Mouse (Mus musculus) heart, adult 2 months (tissue): ENCODE measurements around the gene Syt14. TPM values are rescaled to one million over a fixed set of nuclear protein-coding genes. Genes with fewer than 3 reads are reported as not detected.

Experiments
- DNase-seq, 2 experiments: peaks; one replicate each; pipeline ENCODE4 v3.0.0; 2021
- H3K27ac ChIP-seq: fragments of 200-600 bp; 2 replicates; pipeline ENCODE4 v1.8.1; 2022
- H3K27me3 ChIP-seq: fragments of 200-500 bp; 2 replicates; pipeline ENCODE4 v1.6.1; 2012; ENCODE audit warnings: mild to moderate bottlenecking, low read length, inconsistent platforms, mixed read lengths; ENCODE audit not compliant: control insufficient read depth, insufficient read depth
- H3K36me3 ChIP-seq: fragments of 200-500 bp; 2 replicates; pipeline ENCODE4 v1.6.1; 2012; ENCODE audit warnings: low read length, inconsistent platforms; ENCODE audit not compliant: control insufficient read depth, insufficient read depth
- H3K4me1 ChIP-seq: fragments of 200-500 bp; 2 replicates; pipeline ENCODE4 v1.6.1; 2011; ENCODE audit warnings: low read length; ENCODE audit not compliant: control insufficient read depth, insufficient read depth
- H3K4me3 ChIP-seq: fragments of 200-600 bp; 2 replicates; pipeline ENCODE4 v1.8.1; 2022
- H3K79me2 ChIP-seq: fragments of 200-500 bp; replicated peaks from 2 replicates; pipeline ENCODE4 v1.6.1; 2012; ENCODE audit warnings: mild to moderate bottlenecking, inconsistent platforms, low read length, moderate library complexity, mixed read lengths; ENCODE audit not compliant: control insufficient read depth, insufficient read depth
- H3K9ac ChIP-seq: fragments of 200-500 bp; 2 replicates; pipeline ENCODE4 v1.6.1; 2012; ENCODE audit warnings: low read depth, mild to moderate bottlenecking, control low read depth, inconsistent platforms, low read length, mixed read lengths
- CTCF ChIP-seq: fragments of 200-600 bp; IDR thresholded peaks from 2 replicates; pipeline ENCODE4 v1.8.1; 2022; ENCODE audit warnings: antibody characterized with exemption, mild to moderate bottlenecking, moderate library complexity
- EP300 ChIP-seq: fragments of 200-500 bp; IDR thresholded peaks from 2 replicates; pipeline ENCODE4 v1.6.1; 2011; ENCODE audit warnings: low read depth, low read length, control low read depth; ENCODE audit not compliant: insufficient read depth
- POLR2A ChIP-seq: fragments of 200-500 bp; IDR thresholded peaks from 2 replicates; pipeline ENCODE4 v1.6.1; 2011; ENCODE audit warnings: mild to moderate bottlenecking, low read depth, low read length, control low read depth; ENCODE audit not compliant: insufficient read depth
- WGBS: fragments of 180-500 bp; shearing (Covaris S2); methylation state at CpG from one replicate; pipeline ENCODE4 v1.1.7; 2018; 5-methylcytosine and 5-hydroxymethylcytosine counted together
- intact Hi-C: fragments of 180-260 bp; cut with DNase I; formaldehyde crosslinking; loops from one replicate; pipeline ENCODE4 v1.15.1; 2025
- polyA plus RNA-seq: library from polyadenylated mRNA; depleted of rRNA; stranded (reverse); fragments of >200 nt; gene quantifications from 2 replicates; pipeline ENCODE4 v1.2.3, GENCODE M21; 2012
- total RNA-seq, 2 experiments: library from RNA; stranded (reverse); gene quantifications; 2 replicates each; pipeline ENCODE4 v1.2.3; 2021

Syt14 gene
- total and polyA plus RNA-seq, 3 experiments: 0.02 to 0.41 (median 0.34) TPM

DNA sequence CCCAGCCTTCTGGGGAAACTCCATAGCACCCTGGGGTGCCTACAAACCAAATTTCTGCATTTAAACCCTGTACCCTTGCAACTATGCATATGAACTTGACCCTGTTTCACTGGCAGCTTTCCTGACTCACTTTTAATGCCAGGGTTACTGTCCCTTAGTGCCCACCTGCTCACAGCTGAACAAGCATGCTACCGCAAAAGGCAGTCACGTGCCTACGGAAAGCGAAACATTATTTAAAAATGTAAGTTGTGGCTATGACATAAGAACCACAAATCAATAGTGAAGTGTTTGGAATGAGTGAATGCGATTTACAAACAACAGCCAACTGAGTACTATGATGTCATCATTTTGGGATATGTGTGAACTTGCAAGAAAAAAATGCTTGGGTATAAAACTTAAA is 178.0 kb downstream of the Syt14 start:
- no peaks in the 10 kb centered on the region for H3K27me3 ChIP-seq
- peaks cover 2% of the 10 kb centered on the region for H3K4me1 ChIP-seq
- no peak for DNase-seq
- no peaks in the 10 kb centered on the region for H3K79me2 ChIP-seq
- H3K36me3 ChIP-seq: no peaks in the 10 kb centered on the region
- intact Hi-C loops: no loop called here
- WGBS: 92% methylated on average over 5 of the region's 5 CpGs
- H3K4me3 ChIP-seq: no peak overlapping the region
- TF ChIP-seq EP300 (no peak), POLR2A (no peak)
- no peak overlapping the region for H3K9ac ChIP-seq
- H3K27ac ChIP-seq: no peak overlapping the region

DNA sequence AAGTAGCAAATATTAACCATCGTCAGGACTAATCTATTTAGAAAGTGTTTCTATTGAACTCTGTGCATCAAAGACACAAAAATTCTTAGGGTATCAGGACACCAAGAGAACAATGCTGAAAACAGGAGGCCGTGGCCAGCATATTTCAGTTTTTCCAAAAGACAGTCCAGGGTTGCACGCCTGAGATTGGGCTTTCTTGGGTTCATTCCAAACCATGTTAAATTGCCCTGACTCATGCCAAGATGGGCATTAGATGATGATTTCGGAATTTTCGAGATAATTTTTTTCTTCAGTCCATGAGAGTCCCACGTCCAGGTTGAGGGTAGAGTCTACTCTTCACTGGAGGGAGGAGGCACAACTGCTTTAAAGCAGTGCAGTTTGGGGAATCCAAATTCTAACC is 178.6 kb downstream of the Syt14 start:
- no peak for DNase-seq
- Histone ChIP-seq H3K9ac (no peak overlapping the region), H3K36me3 (no peaks in the 10 kb centered on the region), H3K79me2 (no peaks in the 10 kb centered on the region), H3K27ac (no peak overlapping the region), H3K4me3 (no peak overlapping the region), H3K4me1 (peaks cover 5% of the 10 kb centered on the region), H3K27me3 (no peaks in the 10 kb centered on the region)
- 79% methylated on average over 6 of the region's 6 CpGs for WGBS
- TF ChIP-seq POLR2A (no peak), EP300 (no peak), CTCF (no peak)
- intact Hi-C loops: no loop called here

DNA sequence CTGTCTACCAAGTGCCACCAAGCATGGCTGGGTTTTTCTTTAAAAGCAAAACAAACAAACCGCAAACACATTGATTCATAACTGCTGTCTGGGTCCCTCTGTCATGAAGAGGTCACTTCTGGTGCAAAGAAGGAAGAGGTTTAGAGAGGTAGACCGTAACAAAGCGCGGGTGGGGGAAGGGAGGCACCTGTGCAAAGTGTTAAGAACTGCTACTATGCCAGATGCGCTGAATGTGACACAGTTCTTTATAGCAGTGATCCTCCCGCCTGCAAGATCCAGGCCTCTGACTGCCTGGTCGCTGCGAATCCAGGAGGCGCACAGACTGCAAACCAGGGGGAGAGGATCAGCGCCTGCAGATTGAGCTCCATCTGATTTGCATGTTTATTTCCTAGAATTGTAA is 179.2 kb downstream of the Syt14 start:
- 74% methylated on average over 10 of the region's 10 CpGs for WGBS
- H3K4me1 ChIP-seq: peaks cover 7% of the 10 kb centered on the region
- no peak overlapping the region for H3K9ac ChIP-seq
- H3K27me3 ChIP-seq: no peaks in the 10 kb centered on the region
- H3K36me3 ChIP-seq: no peaks in the 10 kb centered on the region
- intact Hi-C loops: no loop called here
- no peak overlapping the region for H3K27ac ChIP-seq
- H3K4me3 ChIP-seq: no peak overlapping the region
- H3K79me2 ChIP-seq: no peaks in the 10 kb centered on the region
- DNase-seq: peak in 1 of 2 experiments; percentile 10
- TF ChIP-seq CTCF: no peak
- no peak for TF ChIP-seq POLR2A
- no peak for TF ChIP-seq EP300

DNA sequence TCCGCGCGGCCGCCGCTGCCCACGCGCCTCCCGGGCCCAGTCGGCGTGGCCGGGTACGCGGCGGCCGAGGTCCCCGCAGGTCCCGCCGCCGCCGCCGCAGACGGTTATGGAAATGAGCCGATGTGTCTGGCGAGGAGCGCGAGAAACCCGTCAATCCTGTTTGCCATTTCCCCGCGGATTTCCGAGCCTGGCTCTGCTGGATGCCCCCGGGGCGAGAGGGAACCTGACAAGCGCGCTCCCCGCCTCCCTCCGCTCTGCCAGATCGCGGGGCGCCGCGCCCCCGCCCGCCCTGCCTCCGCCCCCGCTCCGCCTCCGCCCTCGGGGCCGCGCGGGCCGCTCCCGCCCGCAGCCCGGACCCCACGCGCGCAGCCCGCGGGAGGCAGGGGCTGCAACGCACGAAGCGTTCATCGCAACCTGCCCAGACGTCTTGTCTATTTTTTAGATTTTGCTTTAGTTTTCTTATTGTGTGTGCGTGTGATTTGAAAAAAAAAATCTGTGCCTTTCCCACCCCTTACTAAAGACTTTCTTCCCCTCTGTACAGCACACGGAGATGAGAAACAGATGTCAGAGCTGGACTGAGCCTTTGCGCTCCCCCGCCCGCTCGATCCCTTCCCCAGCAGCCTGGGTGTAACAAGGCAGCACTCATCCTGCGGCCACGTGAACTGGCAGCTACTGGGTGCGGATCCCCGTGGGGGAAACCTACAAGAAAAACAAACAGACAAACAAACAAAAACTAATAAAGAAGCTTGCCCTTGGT is 179.9 kb downstream of the Syt14 start, which contains the start of gene Sertad4:
TSS of gene Sertad4 (minus strand) at position 283 of the 757 bp plus-strand sequence.
- intact Hi-C loops: loop anchor here (2.0 kb wide), 1 partner anchor 69 kb away; no protein-coding TSS in a partner anchor
- Histone ChIP-seq H3K27me3 (no peaks in the 10 kb centered on the region), H3K4me3 (peak within 1 kb of the TSS; percentile 58), H3K27ac (peak within 1 kb of the TSS; percentile 81), H3K36me3 (no peaks in the 10 kb centered on the region), H3K9ac (peak within 1 kb of the TSS; percentile 79), H3K79me2 (no peaks in the 10 kb centered on the region), H3K4me1 (peaks cover 7% of the 10 kb centered on the region)
- no peak for TF ChIP-seq EP300
- TF ChIP-seq POLR2A: peak; percentile 37; the same call in 1 of the 2 replicates
- no peak for TF ChIP-seq CTCF
- DNase-seq: peak; percentile 79 to 80
- WGBS: 2% methylated on average over 73 of the region's 75 CpGs

DNA sequence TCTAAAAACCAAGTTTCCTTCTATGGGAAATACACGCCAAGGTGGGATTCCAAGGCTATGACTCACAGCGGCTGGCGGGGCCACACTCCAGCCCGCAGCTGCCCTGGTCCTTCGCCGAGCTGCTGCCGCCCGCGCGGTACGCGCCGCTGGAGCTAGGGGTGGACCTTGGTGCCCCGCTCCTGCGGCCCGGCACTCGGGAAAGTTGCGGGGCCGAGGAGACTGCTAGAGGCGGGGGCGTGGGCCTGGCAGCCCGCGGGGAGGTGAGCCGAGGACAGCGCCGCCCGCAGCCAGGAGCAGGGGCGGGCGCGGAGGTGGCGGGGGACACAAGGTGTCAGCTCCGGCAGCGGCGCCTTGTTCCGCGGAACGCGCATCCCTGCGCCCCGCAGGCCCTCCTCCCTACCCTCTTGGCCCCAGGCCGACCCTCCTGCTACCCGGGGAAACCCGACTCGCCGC is 180.7 kb downstream of the Syt14 start:
- H3K4me1 ChIP-seq: peaks cover 7% of the 10 kb centered on the region
- H3K9ac ChIP-seq: peak overlapping the region; percentile 79
- no peaks in the 10 kb centered on the region for H3K79me2 ChIP-seq
- TF ChIP-seq CTCF: 0 out of 2 replicates have a peak, but pooled peaks have one; percentile 21
- TF ChIP-seq EP300: no peak
- no peak for TF ChIP-seq POLR2A
- H3K27me3 ChIP-seq: no peaks in the 10 kb centered on the region
- under 1% methylated on average over 44 of the region's 45 CpGs for whole genome bisulfite sequencing
- peak; percentile 75 to 79 for DNase-seq
- H3K27ac ChIP-seq: peak overlapping the region; percentile 81
- H3K4me3 ChIP-seq: peak overlapping the region; percentile 58
- intact Hi-C loops: loop anchor here (1.0 to 2.0 kb wide), 2 partner anchors 33 to 68 kb away; no protein-coding TSS in a partner anchor
- H3K36me3 ChIP-seq: no peaks in the 10 kb centered on the region
